Mouse (Mus musculus): ENCODE results near the gene Polr3h. TPM values are rescaled to one million over a fixed set of nuclear protein-coding genes. Genes with fewer than 3 reads are reported as not detected.
A peak's percentile ranks its signal among the peaks of the same experiment; 100 is the strongest.

Gene Polr3h
- total and polyA plus RNA-seq, 2 experiments from 2014 or later = 49.5 to 77.0 TPM

DNA sequence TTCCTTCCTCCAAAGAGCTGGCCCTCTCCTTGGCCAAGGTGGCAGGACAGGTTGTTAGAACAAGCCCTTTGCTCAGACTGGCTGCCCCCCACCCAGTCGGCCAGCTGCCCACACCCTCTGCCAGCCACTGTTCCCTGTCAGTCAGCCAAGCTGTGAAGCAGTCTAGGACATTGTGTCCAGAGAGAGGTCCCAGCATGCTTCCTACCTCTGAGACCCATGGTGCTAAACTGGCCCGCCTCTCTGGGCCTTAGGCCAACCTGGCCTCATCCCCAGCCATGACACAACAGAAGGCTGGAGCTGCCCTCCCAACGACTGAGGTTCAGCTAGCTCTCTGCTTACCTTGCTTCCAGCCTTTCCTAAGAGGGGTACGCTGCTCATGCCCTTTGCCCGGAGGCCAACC, 86.4 kb downstream of the Polr3h start:
- 50% methylated on average over 5 of the region's 5 CpGs for WGBS
- Histone ChIP-seq H3K27me3 (ENCODE audit: insufficient read depth, low read length) (no peaks in the 10 kb centered on the region), H3K4me3 (ENCODE audit: low read depth, low read length) (no peak overlapping the region), H3K9ac (replicated peaks; ENCODE audit: low read length, poor library complexity, severe bottlenecking) (no peak overlapping the region), H3K4me1 (ENCODE audit: insufficient read depth, low read length) (no peaks in the 10 kb centered on the region), H3K36me3 (ENCODE audit: insufficient read depth, low read length) (no peaks in the 10 kb centered on the region), H3K9me3 (ENCODE audit: low read length) (no peaks in the 10 kb centered on the region), H3K27ac (ENCODE audit: low read depth, low read length) (no peak overlapping the region), H3K4me2 (ENCODE audit: low read depth, low read length, poor library complexity, severe bottlenecking) (no peak overlapping the region)
- DNase-seq (ENCODE audit: low spot score) (peak; percentile 91), ATAC-seq (ENCODE audit: low FRiP score) (peak; percentile 88)
- no peak for TF ChIP-seq CTCF (IDR thresholded peaks at IDR 0.05)

DNA sequence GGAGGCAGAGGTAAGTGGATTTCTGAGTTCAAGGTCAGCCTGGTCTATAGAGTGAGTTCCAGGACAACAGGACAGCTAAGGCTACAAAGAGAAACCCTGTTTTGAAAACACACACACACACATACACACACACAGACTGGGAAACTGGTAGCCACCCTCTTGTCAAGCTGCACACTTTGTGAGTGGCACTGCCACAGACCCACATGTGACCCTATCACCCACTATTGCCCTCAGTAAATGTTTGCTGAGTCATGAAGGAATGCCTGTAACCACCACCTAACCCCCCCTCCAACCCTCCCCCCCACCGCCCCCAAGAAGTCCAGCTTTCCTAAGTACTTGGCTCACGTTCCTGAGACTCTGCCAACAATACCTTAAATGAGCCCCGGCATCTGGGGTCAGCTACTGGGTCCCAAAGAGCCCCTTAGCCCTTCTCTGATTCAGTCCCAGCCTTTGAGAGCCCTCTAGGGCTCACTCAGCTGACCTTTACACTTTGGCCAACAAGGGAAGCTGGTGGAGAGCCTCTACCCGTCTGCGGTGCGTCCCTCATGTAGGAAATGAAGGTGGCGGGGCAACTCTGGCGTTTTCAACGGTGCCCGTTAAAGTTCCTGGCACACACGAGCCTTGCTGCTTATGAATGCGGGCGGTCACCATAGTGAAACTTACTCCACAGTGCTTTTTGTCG, 87.3 kb downstream of the Polr3h start:
- DNase-seq (ENCODE audit: low spot score) (peak; percentile 31), ATAC-seq (ENCODE audit: low FRiP score) (no peak)
- Histone ChIP-seq H3K4me1 (ENCODE audit: insufficient read depth, low read length) (no peaks in the 10 kb centered on the region), H3K4me2 (ENCODE audit: low read depth, low read length, poor library complexity, severe bottlenecking) (no peak overlapping the region), H3K36me3 (ENCODE audit: insufficient read depth, low read length) (no peaks in the 10 kb centered on the region), H3K4me3 (ENCODE audit: low read depth, low read length) (no peak overlapping the region), H3K27me3 (ENCODE audit: insufficient read depth, low read length) (no peaks in the 10 kb centered on the region), H3K9me3 (ENCODE audit: low read length) (no peaks in the 10 kb centered on the region), H3K27ac (ENCODE audit: low read depth, low read length) (no peak overlapping the region), H3K9ac (replicated peaks; ENCODE audit: low read length, poor library complexity, severe bottlenecking) (no peak overlapping the region)
- no peak for TF ChIP-seq CTCF (IDR thresholded peaks at IDR 0.05)
- WGBS = 71% methylated on average over 14 of the region's 14 CpGs

Other genes starting within 250 kb of the Polr3h start
- 44.6 and 61.5 TPM in 2 replicates for gene Chadl, start 229.0 kb downstream of the Polr3h start, total RNA-seq (2014; rRNA removed)
- gene Chadl, start 229.0 kb downstream of the Polr3h start, polyA plus RNA-seq (2015; fragmentation: Nextera tagmentation; extraction: Ambion mirVana) = 63.9 and 65.6 TPM in 2 replicates
- gene Zc3h7b, start 181.2 kb downstream of the Polr3h start, total RNA-seq (2014; rRNA removed) = 147 and 154 TPM in 2 replicates
- 43.9 TPM in 2 replicates for gene Zc3h7b, start 181.2 kb downstream of the Polr3h start, polyA plus RNA-seq (2015; fragmentation: Nextera tagmentation; extraction: Ambion mirVana)
- 154 and 183 TPM in 2 replicates for gene Rangap1, start 180.7 kb downstream of the Polr3h start, total RNA-seq (2014; rRNA removed)
- 142 and 146 TPM in 2 replicates for gene Rangap1, start 180.7 kb downstream of the Polr3h start, polyA plus RNA-seq (2015; fragmentation: Nextera tagmentation; extraction: Ambion mirVana)
- 60.1 and 60.6 TPM in 2 replicates for gene Tef, start 123.8 kb downstream of the Polr3h start, total RNA-seq (2014; rRNA removed)
- gene Tef, start 123.8 kb downstream of the Polr3h start, polyA plus RNA-seq (2015; fragmentation: Nextera tagmentation; extraction: Ambion mirVana) = 23.6 and 25.4 TPM in 2 replicates
- gene Tob2, start 67.4 kb downstream of the Polr3h start, total RNA-seq (2014; rRNA removed) = 10.9 and 15.4 TPM in 2 replicates
- 12.2 and 14.2 TPM in 2 replicates for gene Tob2, start 67.4 kb downstream of the Polr3h start, polyA plus RNA-seq (2015; fragmentation: Nextera tagmentation; extraction: Ambion mirVana)
- 31.8 and 34.1 TPM in 2 replicates for gene Phf5a, start 54.3 kb downstream of the Polr3h start, total RNA-seq (2014; rRNA removed)
- 107 and 118 TPM in 2 replicates for gene Phf5a, start 54.3 kb downstream of the Polr3h start, polyA plus RNA-seq (2015; fragmentation: Nextera tagmentation; extraction: Ambion mirVana)
- gene Aco2, start 53.9 kb downstream of the Polr3h start, total RNA-seq (2014; rRNA removed) = 380 and 412 TPM in 2 replicates
- gene Aco2, start 53.9 kb downstream of the Polr3h start, polyA plus RNA-seq (2015; fragmentation: Nextera tagmentation; extraction: Ambion mirVana) = 257 and 279 TPM in 2 replicates
- gene Csdc2, start 10.5 kb upstream of the Polr3h start, total RNA-seq (2014; rRNA removed) = 172 and 196 TPM in 2 replicates
- gene Csdc2, start 10.5 kb upstream of the Polr3h start, polyA plus RNA-seq (2015; fragmentation: Nextera tagmentation; extraction: Ambion mirVana) = 323 and 327 TPM in 2 replicates
- gene Pmm1, start 34.7 kb upstream of the Polr3h start, total RNA-seq (2014; rRNA removed) = 157 and 172 TPM in 2 replicates
- 122 and 134 TPM in 2 replicates for gene Pmm1, start 34.7 kb upstream of the Polr3h start, polyA plus RNA-seq (2015; fragmentation: Nextera tagmentation; extraction: Ambion mirVana)
- gene 1700029P11Rik, start 54.3 kb upstream of the Polr3h start, total RNA-seq (2014; rRNA removed) = not detected in 2 replicates
- not detected in 2 replicates for gene 1700029P11Rik, start 54.3 kb upstream of the Polr3h start, polyA plus RNA-seq (2015; fragmentation: Nextera tagmentation; extraction: Ambion mirVana)
- gene Xrcc6, start 61.6 kb upstream of the Polr3h start, total RNA-seq (2014; rRNA removed) = 25.6 and 28.3 TPM in 2 replicates
- gene Xrcc6, start 61.6 kb upstream of the Polr3h start, polyA plus RNA-seq (2015; fragmentation: Nextera tagmentation; extraction: Ambion mirVana) = 23.2 and 28.2 TPM in 2 replicates
- gene Desi1, start 107.6 kb upstream of the Polr3h start, total RNA-seq (2014; rRNA removed) = 26.9 and 31.2 TPM in 2 replicates
- gene Desi1, start 107.6 kb upstream of the Polr3h start, polyA plus RNA-seq (2015; fragmentation: Nextera tagmentation; extraction: Ambion mirVana) = 43.9 and 45.7 TPM in 2 replicates
- gene Snu13, start 121.4 kb upstream of the Polr3h start, total RNA-seq (2014; rRNA removed) = 174 and 179 TPM in 2 replicates
- gene Snu13, start 121.4 kb upstream of the Polr3h start, polyA plus RNA-seq (2015; fragmentation: Nextera tagmentation; extraction: Ambion mirVana) = 242 and 274 TPM in 2 replicates
- gene 4930407I10Rik, start 132.9 kb upstream of the Polr3h start, total RNA-seq (2014; rRNA removed) = 0.05 TPM in 1 of 2 replicates, not detected in the other
- not detected in 2 replicates for gene 4930407I10Rik, start 132.9 kb upstream of the Polr3h start, polyA plus RNA-seq (2015; fragmentation: Nextera tagmentation; extraction: Ambion mirVana)
- not detected in 2 replicates for gene Mei1, start 143.8 kb upstream of the Polr3h start, total RNA-seq (2014; rRNA removed)
- 0.12 and 0.16 TPM in 2 replicates for gene Mei1, start 143.8 kb upstream of the Polr3h start, polyA plus RNA-seq (2015; fragmentation: Nextera tagmentation; extraction: Ambion mirVana)
- gene Ccdc134, start 201.7 kb upstream of the Polr3h start, total RNA-seq (2014; rRNA removed) = 8.4 and 8.7 TPM in 2 replicates
- gene Ccdc134, start 201.7 kb upstream of the Polr3h start, polyA plus RNA-seq (2015; fragmentation: Nextera tagmentation; extraction: Ambion mirVana) = 6.9 and 7.7 TPM in 2 replicates
- gene Srebf2, start 220.9 kb upstream of the Polr3h start, total RNA-seq (2014; rRNA removed) = 204 and 245 TPM in 2 replicates
- 141 and 150 TPM in 2 replicates for gene Srebf2, start 220.9 kb upstream of the Polr3h start, polyA plus RNA-seq (2015; fragmentation: Nextera tagmentation; extraction: Ambion mirVana)